Mouse (Mus musculus) MEL (cell line): ENCODE measurements around the gene Grid2ip.

Experiments used
- BHLHE40 ChIP-seq: IDR thresholded peaks from 2 replicates; pipeline ENCODE4 v1.6.1; 2012; ENCODE audit warnings: low read depth, mild to moderate bottlenecking, inconsistent platforms, low read length, improper control_type of control experiment, borderline replicate concordance
- CTCF ChIP-seq, 3 experiments: IDR thresholded peaks in 2 of 3; conservative IDR thresholded peaks in 1 of 3; 2 replicates each; pipeline ENCODE4 v1.5.1; 2011 to 2012; ENCODE audit warnings: low read length in 3 of 3, low read depth in 2 of 3, mild to moderate bottlenecking in 2 of 3, improper control_type of control experiment in 1 of 3, inconsistent platforms in 1 of 3, mixed read lengths in 1 of 3, moderate library complexity in 1 of 3; ENCODE audit not compliant: control insufficient read depth in 1 of 3, insufficient read depth in 1 of 3, poor library complexity in 1 of 3, severe bottlenecking in 1 of 3
- EP300 ChIP-seq, 2 experiments: IDR thresholded peaks; 2 replicates each; pipeline ENCODE4 v1.6.1; 2011; ENCODE audit warnings: improper control_type of control experiment in 2 of 2, low read length in 2 of 2, low read depth in 1 of 2, mild to moderate bottlenecking in 1 of 2
- MEF2A ChIP-seq: IDR thresholded peaks from 2 replicates; pipeline ENCODE4 v1.6.1; 2014; ENCODE audit warnings: low read depth, mild to moderate bottlenecking, inconsistent platforms, low read length, improper control_type of control experiment; ENCODE audit not compliant: poor library complexity, insufficient replicate concordance, severe bottlenecking; ENCODE audit errors: extremely low read depth
- MXI1 ChIP-seq: IDR thresholded peaks from 2 replicates; pipeline ENCODE4 v1.6.1; 2011; ENCODE audit warnings: mild to moderate bottlenecking, low read depth, low read length, improper control_type of control experiment
- POLR2A ChIP-seq, 2 experiments: IDR thresholded peaks; 2 replicates each; pipeline ENCODE4 v1.6.1; 2011 to 2012; ENCODE audit warnings: low read length in 2 of 2, mild to moderate bottlenecking in 2 of 2, control low read depth in 1 of 2, improper control_type of control experiment in 1 of 2, low read depth in 1 of 2, moderate library complexity in 1 of 2; ENCODE audit not compliant: control insufficient read depth in 1 of 2, insufficient read depth in 1 of 2, poor library complexity in 1 of 2
- POLR2AphosphoS2 ChIP-seq: IDR thresholded peaks from 2 replicates; pipeline ENCODE4 v1.6.1; 2011; ENCODE audit warnings: low read length, improper control_type of control experiment
- TCF12 ChIP-seq: IDR thresholded peaks from 2 replicates; pipeline ENCODE4 v1.6.1; 2014; ENCODE audit warnings: low read depth, mild to moderate bottlenecking, inconsistent platforms, low read length, improper control_type of control experiment, moderate library complexity
- USF1 ChIP-seq: IDR thresholded peaks from 2 replicates; pipeline ENCODE4 v1.6.1; 2014; ENCODE audit warnings: low read depth, mild to moderate bottlenecking, inconsistent platforms, low read length, improper control_type of control experiment, moderate library complexity
- ZNF384 ChIP-seq: IDR thresholded peaks from 2 replicates; pipeline ENCODE4 v1.6.1; 2012; ENCODE audit warnings: low read depth, mild to moderate bottlenecking, inconsistent platforms, low read length, improper control_type of control experiment

DNA sequence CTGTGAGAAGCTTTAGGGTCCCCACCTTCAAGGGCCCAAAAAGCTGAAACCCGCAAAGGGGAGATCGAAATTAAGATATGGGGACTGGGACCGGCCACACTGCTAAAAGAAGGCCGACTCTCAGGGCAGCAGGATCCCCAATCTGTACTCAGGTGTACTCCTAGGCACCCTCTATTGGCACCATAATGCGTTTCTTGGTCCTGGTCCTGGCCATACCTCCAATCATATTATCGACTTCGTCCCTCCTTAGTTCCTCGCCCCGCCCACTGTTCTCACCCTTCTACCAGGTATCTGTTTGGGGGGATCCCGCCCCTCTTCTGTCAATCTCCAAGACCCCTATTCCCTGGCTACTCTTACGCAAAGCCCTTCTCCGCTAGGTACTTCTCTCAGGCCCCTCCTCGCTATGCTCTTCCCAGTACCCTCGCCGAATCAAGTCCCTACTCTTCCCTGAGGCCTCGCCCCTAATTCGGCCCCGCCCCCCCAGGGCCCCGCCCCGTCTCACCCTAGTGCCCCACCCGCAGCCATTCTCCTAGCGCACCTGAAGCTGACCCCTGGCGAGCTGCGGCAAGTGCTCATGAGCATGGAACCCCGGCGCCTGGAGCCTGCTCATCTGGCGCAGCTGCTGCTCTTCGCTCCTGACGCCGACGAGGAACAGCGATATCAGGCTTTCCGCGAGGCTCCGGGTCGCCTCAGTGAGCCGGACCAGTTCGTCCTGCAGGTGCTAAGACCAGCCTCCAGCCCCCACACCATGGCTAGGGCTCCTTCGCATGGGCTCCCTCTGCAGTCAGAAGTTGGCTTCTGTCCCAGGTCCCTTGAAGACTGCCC is 29.9 kb downstream of the Grid2ip start:
- TF ChIP-seq MXI1 = no peak
- no peak for TF ChIP-seq POLR2A (IDR thresholded peaks at IDR 0.05; ENCODE audit: control insufficient read depth in 1 of 2, insufficient read depth in 1 of 2, low read depth in 1 of 2, low read length in 2 of 2, poor library complexity in 1 of 2)
- TF ChIP-seq USF1 = no peak
- no peak for TF ChIP-seq EP300 (IDR thresholded peaks at IDR 0.05; ENCODE audit: low read depth in 1 of 2, low read length in 2 of 2)
- TF ChIP-seq ZNF384 = no peak
- no peak for TF ChIP-seq TCF12
- no peak for TF ChIP-seq BHLHE40
- no peak for TF ChIP-seq CTCF (IDR thresholded peaks at IDR 0.05 in 2 of 3, conservative IDR thresholded peaks at IDR 0.05 in 1 of 3; ENCODE audit: control insufficient read depth in 1 of 3, insufficient read depth in 1 of 3, low read depth in 2 of 3, low read length in 3 of 3, poor library complexity in 1 of 3, severe bottlenecking in 1 of 3)
- TF ChIP-seq MEF2A = no peak
- TF ChIP-seq POLR2AphosphoS2 = no peak
